Comparison of ENCODE assay signal across 17 mouse cellular contexts in the genomic region with DNA sequence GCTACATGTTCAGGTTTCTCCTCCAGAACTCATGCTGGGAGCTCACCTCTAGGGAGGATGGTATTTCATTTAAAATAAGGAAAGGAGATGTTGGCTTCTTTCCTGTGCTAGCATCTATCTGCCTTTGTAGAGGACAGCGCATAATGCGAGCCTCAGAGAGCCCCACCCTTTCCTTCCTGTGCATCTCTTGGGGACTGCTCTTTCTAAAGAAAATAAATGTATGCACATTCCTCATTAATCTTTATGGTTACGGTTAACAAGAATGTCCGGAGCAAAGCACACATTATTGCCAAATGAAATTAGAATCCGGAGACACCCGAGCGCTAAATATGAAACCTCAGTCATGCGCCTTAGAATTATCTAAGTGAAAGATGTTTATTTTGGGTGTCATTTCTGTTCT.
"Had no signal": no experiment of that assay in that cellular context is flagged by ENCODE, and none has a peak within 500 bp of the region (broad histone marks: within the 10 kb centered on the region; RNA-seq: fewer than 3 reads in every experiment).

No protein-coding gene starts in this region.

- H3K27ac ChIP-seq: midbrain, embryonic 10.5 days; midbrain, embryonic 12.5 days; neural tube, embryonic 13.5 days; neural tube, embryonic 15.5 days had no signal

- ATAC-seq: midbrain, embryonic 16.5 days had no signal

- H3K4me3 ChIP-seq: midbrain, embryonic 10.5 days; midbrain, embryonic 12.5 days; myocyte; neural tube, embryonic 13.5 days; neural tube, embryonic 15.5 days had no signal

- H3K4me1 ChIP-seq: midbrain, embryonic 10.5 days had no signal

- DNase-seq: lung, embryonic 14.5 days; lung, postnatal 10 days; lung, postnatal 4 days; midbrain, embryonic 14.5 days; right cerebral cortex, adult 18-20 months; right cerebral cortex, postnatal 25 days; right cerebral cortex, postnatal 4 days; spleen, adult 18-20 months; thymus, adult 18-20 months; thymus, postnatal 14 days; thymus, postnatal 36 days had no signal

- H3K27me3 ChIP-seq: midbrain, embryonic 12.5 days; neural tube, embryonic 13.5 days; neural tube, embryonic 15.5 days had no signal

- H3K4me2 ChIP-seq: lung, embryonic 14.5 days; midbrain, embryonic 12.5 days; neural tube, embryonic 13.5 days; neural tube, embryonic 15.5 days had no signal

- H3K9ac ChIP-seq: lung, embryonic 14.5 days; midbrain, embryonic 12.5 days; neural tube, embryonic 13.5 days; neural tube, embryonic 15.5 days had no signal

- H3K9me3 ChIP-seq: midbrain, embryonic 10.5 days; midbrain, embryonic 12.5 days; neural tube, embryonic 13.5 days; neural tube, embryonic 15.5 days had no signal

- H3K36me3 ChIP-seq: midbrain, embryonic 10.5 days; midbrain, embryonic 12.5 days had no signal
